Mouse (Mus musculus) gastrocnemius, postnatal 10 days (tissue): ENCODE results near the gene Mettl22. TPM values are rescaled to one million over a fixed set of nuclear protein-coding genes. Genes with fewer than 3 reads are reported as not detected.

Experiments used
- DNase-seq: peaks from one replicate; pipeline ENCODE4 v3.0.0; 2021; ENCODE audit warnings: mixed read lengths
- total RNA-seq, 2 experiments: library from RNA; stranded (reverse); gene quantifications; 2 replicates each; pipeline ENCODE4 v1.2.3; 2021

The Mettl22 gene
- total RNA-seq, 2 experiments from 2014 or later: 56.5 to 69.3 TPM

GRCm38 (mm10) chr16:8509894-8510293 lies 39.3 kb downstream of the Mettl22 start:
- DNase-seq: no peak

- no peak for DNase-seq
Measured at GRCm38 (mm10) chr16:8512830-8513229, 42.2 kb downstream of the Mettl22 start.

GRCm38 (mm10) chr16:8513236-8513906 lies 42.8 kb downstream of the Mettl22 start, which contains the start of gene Abat:
TSS of gene Abat (plus strand) at chr16:8513429.
- peak; percentile 93 for DNase-seq

GRCm38 (mm10) chr16:8514180-8514579 lies 43.6 kb downstream of the Mettl22 start:
- DNase-seq: peak; percentile 35

GRCm38 (mm10) chr16:8520525-8520924 lies 49.9 kb downstream of the Mettl22 start:
- DNase-seq: no peak

GRCm38 (mm10) chr16:8521322-8521721 lies 50.7 kb downstream of the Mettl22 start:
- DNase-seq: no peak

- DNase-seq: peak; percentile 38
Measured at GRCm38 (mm10) chr16:8523480-8524144, 53.0 kb downstream of the Mettl22 start.

- no peak for DNase-seq
Measured at GRCm38 (mm10) chr16:8524163-8524847, 53.7 kb downstream of the Mettl22 start.

GRCm38 (mm10) chr16:8525293-8525692 lies 54.7 kb downstream of the Mettl22 start:
- DNase-seq: no peak

GRCm38 (mm10) chr16:8525877-8526276 lies 55.3 kb downstream of the Mettl22 start:
- DNase-seq: no peak

GRCm38 (mm10) chr16:8529389-8529788 lies 58.8 kb downstream of the Mettl22 start:
- no peak for DNase-seq

- DNase-seq: no peak
Measured at GRCm38 (mm10) chr16:8530018-8530417, 59.4 kb downstream of the Mettl22 start.

- no peak for DNase-seq
Measured at GRCm38 (mm10) chr16:8532461-8532860, 61.9 kb downstream of the Mettl22 start.

- no peak for DNase-seq
Measured at GRCm38 (mm10) chr16:8532894-8533293, 62.3 kb downstream of the Mettl22 start.

- DNase-seq: no peak
Measured at GRCm38 (mm10) chr16:8533477-8533876, 62.9 kb downstream of the Mettl22 start.

- DNase-seq: no peak
Measured at GRCm38 (mm10) chr16:8534466-8535200, 64.0 kb downstream of the Mettl22 start.

GRCm38 (mm10) chr16:8535411-8535810 lies 64.8 kb downstream of the Mettl22 start:
- no peak for DNase-seq

GRCm38 (mm10) chr16:8539150-8539865 lies 68.7 kb downstream of the Mettl22 start:
- DNase-seq: no peak
